Mouse (Mus musculus): ENCODE data around the gene Dpp10. TPM values are rescaled to one million over a fixed set of nuclear protein-coding genes. Genes with fewer than 3 reads are reported as not detected.

Gene Dpp10
- polyA plus RNA-seq, 1 experiment from 2014 or later, result 0.05 TPM

- WGBS (ENCODE audit: insufficient replicate concordance), result 66% methylated on average over 6 of the region's 6 CpGs
- H3K36me3 ChIP-seq (ENCODE audit: control insufficient read depth, insufficient read depth), result no peaks in the 10 kb centered on the region
- ATAC-seq (ENCODE audit: low read depth), result no peak
Observed at GRCm38 (mm10) chr1:124002797-124003196, 42.6 kb downstream of the Dpp10 start.

GRCm38 (mm10) chr1:123995780-123996179 lies 49.6 kb downstream of the Dpp10 start:
- no peak for ATAC-seq (ENCODE audit: low read depth)
- Histone ChIP-seq H3K27ac (ENCODE audit: low read length) (no peak overlapping the region), H3K36me3 (ENCODE audit: control insufficient read depth, insufficient read depth) (no peaks in the 10 kb centered on the region), H3K9me3 (replicated peaks; ENCODE audit: control insufficient read depth, low read length) (no peaks in the 10 kb centered on the region), H3K27me3 (ENCODE audit: control insufficient read depth, insufficient read depth, low read depth, low read length) (no peaks in the 10 kb centered on the region), H3K9ac (ENCODE audit: low read depth, low read length) (no peak overlapping the region), H3K4me3 (ENCODE audit: low read depth, low read length) (no peak overlapping the region), H3K4me1 (ENCODE audit: control insufficient read depth, low read depth, low read length) (no peaks in the 10 kb centered on the region), H3K4me2 (ENCODE audit: low read depth, low read length) (no peak overlapping the region)
- 74% methylated on average over 3 of the region's 3 CpGs for WGBS (ENCODE audit: insufficient replicate concordance)

More at GRCm38 (mm10) chr1:124002797-124003196, 42.6 kb downstream of the Dpp10 start:
- no peaks in the 10 kb centered on the region for H3K27me3 ChIP-seq (ENCODE audit: control insufficient read depth, insufficient read depth, low read depth, low read length)
- H3K4me3 ChIP-seq (ENCODE audit: low read depth, low read length), result no peak overlapping the region
- H3K4me2 ChIP-seq (ENCODE audit: low read depth, low read length), result no peak overlapping the region
- H3K9ac ChIP-seq (ENCODE audit: low read depth, low read length), result no peak overlapping the region
- H3K4me1 ChIP-seq (ENCODE audit: control insufficient read depth, low read depth, low read length), result no peaks in the 10 kb centered on the region
- H3K9me3 ChIP-seq (replicated peaks; ENCODE audit: control insufficient read depth, low read length), result no peaks in the 10 kb centered on the region
- no peak overlapping the region for H3K27ac ChIP-seq (ENCODE audit: low read length)

DNA sequence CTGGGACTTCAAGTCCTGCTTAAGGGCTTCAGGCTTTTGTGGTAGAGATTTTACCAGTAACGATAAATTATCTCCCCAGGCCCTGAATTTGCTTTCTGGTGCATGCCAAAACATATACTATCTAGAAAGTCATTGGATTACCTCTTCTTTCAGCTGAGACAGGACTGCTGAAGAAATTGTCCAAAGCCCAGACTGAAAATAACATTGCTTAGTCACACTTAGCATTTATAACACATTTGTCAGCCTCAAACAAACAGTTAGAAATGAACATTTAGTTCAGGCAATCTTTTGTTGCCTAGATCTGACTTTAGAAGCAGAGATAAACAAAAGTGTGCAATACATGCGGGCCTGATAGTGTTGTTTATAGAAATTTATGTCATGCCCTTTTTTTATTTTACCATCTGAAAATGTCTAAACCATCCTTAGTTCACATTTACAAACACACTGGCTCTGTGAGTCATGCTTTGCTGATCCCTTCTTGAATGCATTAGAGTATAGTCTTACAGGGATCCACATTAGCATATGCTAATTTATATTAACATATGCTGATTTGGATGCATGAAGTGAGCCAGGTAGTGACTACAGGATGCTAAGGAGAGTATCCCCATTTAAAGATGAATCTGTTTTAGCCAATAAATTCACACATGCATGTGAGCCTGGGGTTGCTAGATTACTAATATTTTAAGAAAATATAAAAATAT lies 59.9 kb downstream of the Dpp10 start:
- H3K27me3 ChIP-seq (ENCODE audit: control insufficient read depth, insufficient read depth, low read depth, low read length), result no peaks in the 10 kb centered on the region
- no peaks in the 10 kb centered on the region for H3K36me3 ChIP-seq (ENCODE audit: control insufficient read depth, insufficient read depth)
- H3K9me3 ChIP-seq (replicated peaks; ENCODE audit: control insufficient read depth, low read length), result no peaks in the 10 kb centered on the region
- H3K9ac ChIP-seq (ENCODE audit: low read depth, low read length), result no peak overlapping the region
- no peak overlapping the region for H3K4me3 ChIP-seq (ENCODE audit: low read depth, low read length)
- no peak for ATAC-seq (ENCODE audit: low read depth)
- H3K4me2 ChIP-seq (ENCODE audit: low read depth, low read length), result no peak overlapping the region
- no peak overlapping the region for H3K27ac ChIP-seq (ENCODE audit: low read length)
- H3K4me1 ChIP-seq (ENCODE audit: control insufficient read depth, low read depth, low read length), result no peaks in the 10 kb centered on the region
- 45% methylated on average over 2 of the region's 2 CpGs for WGBS (ENCODE audit: insufficient replicate concordance)

DNA sequence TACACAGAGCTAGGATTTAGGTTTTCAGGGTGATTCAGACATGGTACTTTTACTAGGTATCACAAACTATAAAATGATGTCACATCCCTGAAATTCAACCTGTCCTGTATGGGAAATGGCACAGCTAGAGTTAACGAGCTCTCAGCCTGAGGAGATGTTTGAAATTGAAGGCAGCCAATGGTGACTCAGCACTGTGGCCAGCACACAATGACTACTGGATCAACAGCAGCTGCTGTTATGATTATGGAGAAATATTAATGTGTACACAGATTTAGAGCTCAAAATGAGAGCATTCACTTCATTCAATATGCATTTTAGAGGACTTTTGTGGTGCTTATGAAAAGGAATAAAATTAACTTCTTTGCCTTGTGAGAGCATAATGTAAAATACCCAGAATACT lies 66.8 kb downstream of the Dpp10 start:
- Histone ChIP-seq H3K4me3 (ENCODE audit: low read depth, low read length) (no peak overlapping the region), H3K27ac (ENCODE audit: low read length) (no peak overlapping the region), H3K36me3 (ENCODE audit: control insufficient read depth, insufficient read depth) (no peaks in the 10 kb centered on the region), H3K4me1 (ENCODE audit: control insufficient read depth, low read depth, low read length) (no peaks in the 10 kb centered on the region), H3K9me3 (replicated peaks; ENCODE audit: control insufficient read depth, low read length) (no peaks in the 10 kb centered on the region), H3K27me3 (ENCODE audit: control insufficient read depth, insufficient read depth, low read depth, low read length) (no peaks in the 10 kb centered on the region), H3K4me2 (ENCODE audit: low read depth, low read length) (no peak overlapping the region), H3K9ac (ENCODE audit: low read depth, low read length) (no peak overlapping the region)
- WGBS (ENCODE audit: insufficient replicate concordance), result 32% methylated on average over 1 of the region's 1 CpGs
- ATAC-seq (ENCODE audit: low read depth), result no peak

- WGBS (ENCODE audit: insufficient replicate concordance), result 15% methylated on average over 3 of the region's 3 CpGs
- Histone ChIP-seq H3K27ac (ENCODE audit: low read length) (no peak overlapping the region), H3K9me3 (replicated peaks; ENCODE audit: control insufficient read depth, low read length) (no peaks in the 10 kb centered on the region), H3K9ac (ENCODE audit: low read depth, low read length) (no peak overlapping the region), H3K4me1 (ENCODE audit: control insufficient read depth, low read depth, low read length) (no peaks in the 10 kb centered on the region), H3K4me2 (ENCODE audit: low read depth, low read length) (no peak overlapping the region), H3K36me3 (ENCODE audit: control insufficient read depth, insufficient read depth) (no peaks in the 10 kb centered on the region), H3K4me3 (ENCODE audit: low read depth, low read length) (no peak overlapping the region), H3K27me3 (ENCODE audit: control insufficient read depth, insufficient read depth, low read depth, low read length) (no peaks in the 10 kb centered on the region)
- no peak for ATAC-seq (ENCODE audit: low read depth)
Observed at GRCm38 (mm10) chr1:123974621-123975020, 70.7 kb downstream of the Dpp10 start.

GRCm38 (mm10) chr1:123946149-123946548 lies 99.2 kb downstream of the Dpp10 start:
- Histone ChIP-seq H3K27me3 (ENCODE audit: control insufficient read depth, insufficient read depth, low read depth, low read length) (no peaks in the 10 kb centered on the region), H3K9ac (ENCODE audit: low read depth, low read length) (no peak overlapping the region), H3K27ac (ENCODE audit: low read length) (no peak overlapping the region), H3K4me1 (ENCODE audit: control insufficient read depth, low read depth, low read length) (no peaks in the 10 kb centered on the region), H3K9me3 (replicated peaks; ENCODE audit: control insufficient read depth, low read length) (no peaks in the 10 kb centered on the region), H3K4me3 (ENCODE audit: low read depth, low read length) (no peak overlapping the region), H3K36me3 (ENCODE audit: control insufficient read depth, insufficient read depth) (no peaks in the 10 kb centered on the region), H3K4me2 (ENCODE audit: low read depth, low read length) (no peak overlapping the region)
- ATAC-seq (ENCODE audit: low read depth), result no peak
- WGBS (ENCODE audit: insufficient replicate concordance), result 63% methylated on average over 4 of the region's 4 CpGs

DNA sequence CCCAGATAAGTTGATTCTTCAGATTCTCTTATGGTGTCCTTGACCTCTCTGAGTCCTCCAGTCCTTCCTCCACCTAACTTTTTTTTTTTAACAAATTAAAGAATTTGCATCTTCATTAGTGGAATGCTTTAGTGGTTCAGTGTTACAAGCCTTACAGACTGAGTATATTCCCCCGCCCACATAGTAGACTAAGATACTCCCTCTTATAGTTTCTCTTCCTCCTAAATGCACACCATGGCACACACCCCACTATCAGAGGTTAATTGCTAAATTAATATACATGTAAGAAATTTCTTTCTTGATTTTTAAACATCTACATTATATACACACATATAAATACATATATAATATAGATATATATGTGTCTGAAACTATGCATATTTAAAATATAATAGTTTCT lies 104.5 kb downstream of the Dpp10 start:
- Histone ChIP-seq H3K27ac (ENCODE audit: low read length) (no peak overlapping the region), H3K4me1 (ENCODE audit: control insufficient read depth, low read depth, low read length) (no peaks in the 10 kb centered on the region), H3K4me3 (ENCODE audit: low read depth, low read length) (no peak overlapping the region), H3K36me3 (ENCODE audit: control insufficient read depth, insufficient read depth) (no peaks in the 10 kb centered on the region), H3K27me3 (ENCODE audit: control insufficient read depth, insufficient read depth, low read depth, low read length) (no peaks in the 10 kb centered on the region), H3K9me3 (replicated peaks; ENCODE audit: control insufficient read depth, low read length) (no peaks in the 10 kb centered on the region), H3K4me2 (ENCODE audit: low read depth, low read length) (no peak overlapping the region), H3K9ac (ENCODE audit: low read depth, low read length) (no peak overlapping the region)
- ATAC-seq (ENCODE audit: low read depth), result no peak
- 64% methylated on average over 1 of the region's 1 CpGs for WGBS (ENCODE audit: insufficient replicate concordance)

GRCm38 (mm10) chr1:123933812-123934727 lies 111.3 kb downstream of the Dpp10 start:
- 30% methylated on average over 7 of the region's 7 CpGs for WGBS (ENCODE audit: insufficient replicate concordance)
- peak; percentile 35; the same call in 1 of the 2 replicates for ATAC-seq (ENCODE audit: low read depth)

GRCm38 (mm10) chr1:123928003-123928370 lies 117.4 kb downstream of the Dpp10 start:
- Histone ChIP-seq H3K9ac (ENCODE audit: low read depth, low read length) (no peak overlapping the region), H3K4me2 (ENCODE audit: low read depth, low read length) (no peak overlapping the region), H3K4me1 (ENCODE audit: control insufficient read depth, low read depth, low read length) (no peaks in the 10 kb centered on the region), H3K4me3 (ENCODE audit: low read depth, low read length) (no peak overlapping the region), H3K9me3 (replicated peaks; ENCODE audit: control insufficient read depth, low read length) (no peaks in the 10 kb centered on the region), H3K36me3 (ENCODE audit: control insufficient read depth, insufficient read depth) (no peaks in the 10 kb centered on the region), H3K27ac (ENCODE audit: low read length) (no peak overlapping the region), H3K27me3 (ENCODE audit: control insufficient read depth, insufficient read depth, low read depth, low read length) (no peaks in the 10 kb centered on the region)
- 38% methylated on average over 3 of the region's 3 CpGs for WGBS (ENCODE audit: insufficient replicate concordance)
- no peak for ATAC-seq (ENCODE audit: low read depth)

More at GRCm38 (mm10) chr1:123933812-123934727, 111.3 kb downstream of the Dpp10 start:
- no peaks in the 10 kb centered on the region for H3K27me3 ChIP-seq (ENCODE audit: control insufficient read depth, insufficient read depth, low read depth, low read length)
- no peak overlapping the region for H3K4me2 ChIP-seq (ENCODE audit: low read depth, low read length)
- no peaks in the 10 kb centered on the region for H3K36me3 ChIP-seq (ENCODE audit: control insufficient read depth, insufficient read depth)
- no peak overlapping the region for H3K27ac ChIP-seq (ENCODE audit: low read length)
- no peaks in the 10 kb centered on the region for H3K9me3 ChIP-seq (replicated peaks; ENCODE audit: control insufficient read depth, low read length)
- H3K4me1 ChIP-seq (ENCODE audit: control insufficient read depth, low read depth, low read length), result no peaks in the 10 kb centered on the region
- H3K4me3 ChIP-seq (ENCODE audit: low read depth, low read length), result no peak overlapping the region
- H3K9ac ChIP-seq (ENCODE audit: low read depth, low read length), result no peak overlapping the region
